Mouse (Mus musculus) brain, embryonic 14.5 days (tissue): ENCODE measurements around the gene Tgfb1.

Source experiments
- CTCF ChIP-seq: fragments of 200-500 bp; IDR thresholded peaks from 2 replicates; pipeline ENCODE4 v1.5.1; 2012; ENCODE audit warnings: inconsistent platforms, mild to moderate bottlenecking, moderate library complexity, borderline replicate concordance; ENCODE audit not compliant: insufficient read depth, insufficient read length; ENCODE audit errors: extremely low read depth
- POLR2A ChIP-seq: fragments of 200-500 bp; IDR thresholded peaks from 2 replicates; pipeline ENCODE4 v1.6.1; 2012; ENCODE audit warnings: mild to moderate bottlenecking, inconsistent platforms, borderline replicate concordance; ENCODE audit not compliant: poor library complexity, insufficient read depth, insufficient read length, severe bottlenecking; ENCODE audit errors: extremely low read depth

DNA sequence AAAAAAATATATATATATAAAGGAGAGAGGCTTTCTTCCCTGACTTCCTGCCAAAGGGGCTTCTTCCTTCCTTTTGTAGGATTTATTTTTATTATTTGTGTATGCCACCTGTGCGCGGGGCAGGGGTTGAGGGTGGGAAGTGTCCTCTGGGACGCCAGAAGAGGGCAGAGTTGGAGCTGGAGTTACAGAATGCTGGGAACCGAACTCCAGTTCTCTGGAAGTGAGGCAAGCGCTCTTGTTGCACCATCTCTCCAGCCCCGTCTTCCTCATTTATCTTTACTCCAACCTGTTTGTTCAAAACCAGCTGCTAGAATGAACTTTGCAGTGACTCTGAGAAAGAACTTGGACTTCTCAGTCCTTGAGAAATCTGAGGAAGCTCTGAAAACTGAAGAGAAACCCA, 6.8 kb upstream of the Tgfb1 start:
- no peak for TF ChIP-seq CTCF
- TF ChIP-seq POLR2A, result no peak
